Mouse (Mus musculus) left cerebral cortex, postnatal 25 days (tissue): Measurements from ENCODE around the gene Rnf166. TPM values are rescaled to one million over a fixed set of nuclear protein-coding genes. Genes with fewer than 3 reads are reported as not detected.

ENCODE experiments used
- DNase-seq, 2 experiments: peaks; one replicate each; pipeline ENCODE4 v3.0.0; 2022; ENCODE audit warnings: low spot score in 2 of 2, mixed read lengths in 1 of 2
- intact Hi-C: fragments of 180-260 bp; cut with DNase I; formaldehyde crosslinking; loops from one replicate; pipeline ENCODE4 v1.15.1; 2025
- total RNA-seq, 2 experiments: library from RNA; stranded (reverse); gene quantifications; 2 replicates each; pipeline ENCODE4 v1.2.3; 2021

Rnf166 gene
- total RNA-seq, 2 experiments from 2014 or later = 33.7 to 41.6 TPM

DNA sequence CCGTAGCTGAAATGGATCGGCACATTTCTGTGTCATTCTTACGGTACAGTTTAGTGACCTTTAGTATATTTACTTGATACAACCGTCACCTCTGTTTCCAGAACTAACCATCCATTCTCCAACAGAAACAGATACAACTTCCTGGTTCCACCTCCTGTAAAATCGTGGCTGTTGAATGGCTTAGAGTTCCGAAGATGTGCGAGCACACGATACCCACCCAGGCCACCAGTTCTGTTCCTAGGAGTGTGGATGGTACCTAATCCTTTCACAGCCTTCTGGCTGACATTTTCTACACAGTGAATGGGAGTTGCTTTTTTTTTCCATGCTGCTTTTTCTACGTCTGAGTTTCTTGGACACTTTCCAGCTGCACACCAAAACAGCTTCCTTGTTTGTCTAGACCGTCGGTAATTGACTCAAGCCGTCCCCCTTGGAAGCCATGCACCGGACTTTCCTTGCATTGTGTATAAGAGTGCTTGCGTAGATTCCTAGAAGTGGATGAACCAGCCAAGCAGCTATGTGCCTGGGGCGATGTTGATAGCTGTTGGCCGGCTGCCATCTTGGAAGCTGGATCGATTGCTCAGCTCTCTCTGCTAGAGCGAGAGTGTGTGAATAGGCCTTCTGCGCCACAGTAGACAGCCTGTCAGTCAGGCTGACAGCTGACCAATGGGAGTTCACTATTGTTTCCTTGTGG is 31.7 kb downstream of the Rnf166 start:
- intact Hi-C loops = loop anchor here (5.0 to 10.0 kb wide), 2 partner anchors 108 to 159 kb away; partner anchors contain the start of genes Piezo1 and Zfpm1
- DNase-seq = peak; percentile 81 to 87

DNA sequence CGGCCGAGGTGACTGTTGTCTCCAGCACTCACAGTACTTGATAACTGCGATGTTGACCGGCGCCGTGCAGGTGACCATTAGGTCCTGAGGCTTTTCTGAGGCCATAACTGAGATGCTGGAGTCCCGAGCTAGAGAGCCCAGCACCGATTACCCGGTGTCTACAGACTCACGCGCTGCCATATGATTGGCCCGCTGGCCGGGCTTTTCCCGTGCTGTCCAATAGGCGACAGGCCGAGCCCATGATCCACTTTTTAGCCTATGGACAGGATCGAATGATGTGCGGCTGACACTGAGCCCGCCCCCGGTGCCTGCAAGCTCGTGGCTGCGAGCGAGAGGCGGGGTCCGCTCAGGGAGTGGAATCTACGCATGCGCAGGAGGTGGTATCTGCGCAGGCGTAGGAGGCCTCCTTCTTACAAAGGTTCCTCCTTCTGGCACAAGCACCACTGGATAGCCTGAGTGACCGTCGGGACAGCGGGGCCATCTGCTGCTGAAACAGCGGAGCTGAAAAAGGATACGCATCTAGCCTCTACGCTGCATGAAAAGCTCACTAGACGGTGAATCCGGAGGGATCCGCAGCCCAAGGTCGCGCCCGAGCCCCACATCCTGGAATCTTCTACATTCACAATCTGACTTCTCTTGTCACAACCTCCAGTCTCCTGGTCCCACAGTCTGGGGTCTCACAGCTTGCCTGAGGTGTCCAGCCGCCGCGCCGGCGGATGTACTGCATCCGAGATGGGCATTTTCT is 32.4 kb downstream of the Rnf166 start, which contains the start of gene Mvd:
Mvd (minus strand) TSS at position 161 of the 745 bp plus-strand sequence.
- intact Hi-C loops = loop anchor here (2.0 to 10.0 kb wide), 3 partner anchors 33 to 159 kb away; partner anchors contain the start of genes Ctu2, Piezo1, Rnf166 and Zfpm1
- DNase-seq = peak; percentile 100

DNA sequence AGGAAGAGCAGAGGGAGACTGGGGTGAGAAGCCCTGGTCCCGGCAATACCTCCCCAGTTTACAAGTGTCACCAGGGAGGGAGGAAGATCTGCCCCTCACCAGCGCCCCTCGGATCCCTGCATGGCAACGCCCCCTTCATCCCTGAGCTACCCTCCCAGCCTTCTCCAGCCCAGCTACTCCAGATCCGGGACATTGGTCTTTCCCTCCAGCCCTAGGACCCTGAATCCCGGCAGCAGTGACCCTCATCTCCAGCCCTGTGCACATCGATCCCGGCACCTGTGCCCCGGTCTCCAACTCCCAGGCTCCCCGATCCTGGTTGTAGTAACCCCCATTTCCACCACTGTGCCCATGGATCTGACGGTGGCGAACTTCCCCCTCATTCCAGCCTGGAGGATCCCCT is 33.1 kb downstream of the Rnf166 start:
- intact Hi-C loops = loop anchor here (2.0 to 10.0 kb wide), 3 partner anchors 34 to 158 kb away; partner anchors contain the start of genes Ctu2, Piezo1, Rnf166 and Zfpm1
- DNase-seq = no peak

DNA sequence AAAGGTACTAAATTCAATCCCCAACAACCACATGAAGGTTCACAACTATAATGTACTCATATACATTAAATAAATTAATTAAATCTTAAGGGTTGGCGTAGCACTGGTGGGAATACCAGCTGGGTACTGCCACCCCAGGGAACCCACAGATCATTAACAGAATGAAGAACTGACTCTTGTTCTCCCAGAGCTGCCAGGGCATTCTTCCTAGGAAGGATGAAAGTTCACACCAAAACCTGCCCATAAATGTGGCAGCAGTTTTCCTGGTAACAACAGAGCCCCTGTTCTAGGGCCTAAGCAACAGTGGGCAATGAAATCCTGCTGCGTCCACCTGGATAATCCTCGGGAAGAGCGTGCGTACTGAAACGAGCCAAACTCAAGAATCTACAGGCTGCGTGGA is 33.5 kb downstream of the Rnf166 start:
- DNase-seq = no peak
- intact Hi-C loops = loop anchor here (2.0 to 10.0 kb wide), 3 partner anchors 34 to 158 kb away; partner anchors contain the start of genes Ctu2, Piezo1, Rnf166 and Zfpm1

DNA sequence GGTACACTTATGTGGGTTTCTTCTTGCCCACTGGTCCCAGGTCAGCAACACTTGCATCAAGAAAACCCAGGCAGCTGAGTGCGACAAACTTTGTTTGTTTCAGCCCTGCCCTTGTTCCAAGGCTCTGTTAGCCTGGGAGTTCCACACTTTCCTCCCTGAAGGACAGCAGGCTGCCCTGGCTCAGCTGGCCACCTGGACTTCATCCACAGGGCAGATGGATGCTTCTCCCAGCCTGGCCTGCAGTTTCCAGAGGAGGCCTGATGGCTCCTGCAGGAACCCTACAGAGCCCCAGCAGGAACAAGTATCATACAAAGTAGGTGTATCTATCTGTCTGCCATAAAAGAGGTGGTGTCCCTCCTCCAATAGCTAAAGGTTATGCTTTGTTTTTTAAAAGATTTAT is 34.5 kb downstream of the Rnf166 start:
- intact Hi-C loops = loop anchor here (5.0 to 10.0 kb wide), 2 partner anchors 111 to 157 kb away; partner anchors contain the start of genes Piezo1 and Zfpm1

DNA sequence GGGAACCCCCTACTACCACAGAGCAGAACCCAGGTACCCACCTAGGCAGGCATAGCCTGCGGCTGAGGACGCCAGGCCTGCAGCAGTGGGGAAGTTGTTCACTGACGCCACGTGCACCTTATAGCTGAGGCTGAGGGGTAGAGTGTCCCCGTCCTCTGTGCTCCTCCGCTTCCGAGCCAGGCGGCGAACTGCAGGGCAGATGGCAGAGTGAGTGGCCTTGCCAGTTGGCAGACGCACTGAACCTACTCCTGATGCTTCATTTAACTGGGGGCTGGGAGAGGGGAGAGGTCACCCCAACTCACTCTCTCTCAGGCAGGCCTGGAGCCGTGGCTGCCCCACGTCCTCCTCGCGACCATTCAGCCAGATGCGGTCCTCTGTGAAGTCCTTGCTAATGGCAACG is 36.5 kb downstream of the Rnf166 start:
- intact Hi-C loops = no loop called here
- no peak for DNase-seq

More for the DNA sequence above, 34.5 kb downstream of the Rnf166 start:
- no peak for DNase-seq

DNA sequence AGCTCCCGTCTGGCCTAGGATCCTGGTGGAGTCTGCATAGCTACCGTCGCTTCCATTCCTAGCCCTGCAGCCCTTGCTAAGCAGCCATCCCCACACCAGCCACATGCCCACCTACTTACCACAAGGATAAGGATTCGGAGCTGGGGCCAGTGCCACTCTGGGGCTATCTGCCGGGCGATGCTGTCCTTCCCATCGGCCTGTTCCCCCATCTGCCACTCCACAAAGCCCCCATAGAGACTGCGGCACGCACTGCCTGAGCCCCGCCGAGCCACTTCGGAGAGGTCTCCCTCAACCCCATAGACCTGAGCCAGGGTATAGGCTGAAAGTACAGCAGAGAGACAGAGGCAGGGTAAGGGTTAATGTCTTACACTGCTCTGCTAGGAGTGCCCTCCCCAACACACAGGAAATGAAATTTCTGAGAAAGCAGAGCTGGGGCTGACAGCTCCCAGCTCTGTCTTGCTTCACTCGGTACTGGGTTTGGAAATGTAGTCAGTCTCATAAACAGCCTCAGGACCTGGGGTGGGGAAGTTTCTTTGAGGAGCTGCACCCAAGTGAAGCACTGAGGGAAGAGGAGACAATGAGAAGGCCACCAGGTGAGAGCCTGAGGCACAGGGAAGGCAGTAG is 38.0 kb downstream of the Rnf166 start:
- intact Hi-C loops = no loop called here
- DNase-seq = no peak

DNA sequence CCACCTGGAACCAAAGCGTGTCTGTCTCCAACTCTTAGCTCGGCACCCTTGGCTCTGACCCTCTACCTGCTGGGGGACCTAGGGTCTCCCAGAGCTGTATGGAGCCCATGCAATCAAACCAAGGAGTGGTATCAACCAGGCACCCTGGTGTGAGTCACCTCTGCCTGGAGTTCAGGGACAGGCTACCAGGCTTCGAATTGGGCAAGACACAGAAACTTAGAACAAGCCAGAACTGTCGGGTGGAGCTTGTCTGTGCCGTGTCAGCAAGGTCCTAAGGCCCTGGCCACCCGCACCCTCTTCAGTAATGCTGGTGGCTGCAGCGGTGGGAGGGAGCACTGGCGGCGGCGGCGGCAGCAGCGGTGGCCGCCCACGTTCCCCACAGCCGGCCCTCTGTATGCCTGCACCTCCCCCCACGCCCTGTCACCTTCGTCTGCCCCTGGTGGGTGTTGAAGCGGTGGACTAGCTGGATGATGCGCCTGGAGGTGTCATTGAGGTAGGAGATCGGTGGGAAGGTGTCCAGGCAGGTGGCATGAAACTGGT is 39.2 kb downstream of the Rnf166 start:
- no peak for DNase-seq
- intact Hi-C loops = no loop called here

DNA sequence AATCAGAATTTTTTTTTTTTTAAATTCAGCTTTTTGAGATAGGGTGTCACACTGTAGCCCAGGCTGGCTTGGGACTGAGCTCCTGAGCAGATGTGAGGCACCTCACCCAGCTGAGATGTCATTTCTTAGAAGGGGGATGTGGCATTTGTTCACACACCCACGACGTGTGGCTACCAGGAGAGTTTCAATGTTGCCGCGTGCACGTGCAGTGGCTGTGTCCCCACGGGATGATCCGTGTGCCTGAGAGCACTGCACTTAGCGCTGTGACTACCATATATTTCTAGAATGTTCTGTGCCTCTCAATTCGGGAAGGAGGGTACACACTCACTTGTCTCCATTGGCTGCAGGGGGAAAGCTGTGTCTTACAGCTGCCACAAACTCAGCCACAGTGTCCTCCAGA is 39.7 kb downstream of the Rnf166 start:
- DNase-seq = no peak
- intact Hi-C loops = no loop called here

DNA sequence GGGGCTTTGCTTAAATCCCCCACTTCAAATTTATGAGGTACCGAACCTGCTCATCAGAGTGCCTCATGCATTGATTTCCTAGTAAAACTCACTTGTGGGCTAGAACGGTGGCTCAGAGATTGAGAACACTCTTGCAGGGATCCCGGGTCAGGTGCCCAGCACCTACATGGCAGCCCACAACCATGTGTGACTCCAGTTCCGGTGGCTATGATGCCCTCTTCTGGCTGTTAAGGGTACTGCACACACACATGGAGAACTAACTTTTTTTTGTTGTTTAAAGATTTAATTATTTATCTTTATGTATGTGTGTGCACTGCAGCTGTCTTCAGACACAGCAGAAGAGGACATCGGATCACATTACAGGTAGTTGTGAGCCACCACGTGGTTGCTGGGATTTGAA is 40.5 kb downstream of the Rnf166 start:
- no peak for DNase-seq
- intact Hi-C loops = no loop called here

DNA sequence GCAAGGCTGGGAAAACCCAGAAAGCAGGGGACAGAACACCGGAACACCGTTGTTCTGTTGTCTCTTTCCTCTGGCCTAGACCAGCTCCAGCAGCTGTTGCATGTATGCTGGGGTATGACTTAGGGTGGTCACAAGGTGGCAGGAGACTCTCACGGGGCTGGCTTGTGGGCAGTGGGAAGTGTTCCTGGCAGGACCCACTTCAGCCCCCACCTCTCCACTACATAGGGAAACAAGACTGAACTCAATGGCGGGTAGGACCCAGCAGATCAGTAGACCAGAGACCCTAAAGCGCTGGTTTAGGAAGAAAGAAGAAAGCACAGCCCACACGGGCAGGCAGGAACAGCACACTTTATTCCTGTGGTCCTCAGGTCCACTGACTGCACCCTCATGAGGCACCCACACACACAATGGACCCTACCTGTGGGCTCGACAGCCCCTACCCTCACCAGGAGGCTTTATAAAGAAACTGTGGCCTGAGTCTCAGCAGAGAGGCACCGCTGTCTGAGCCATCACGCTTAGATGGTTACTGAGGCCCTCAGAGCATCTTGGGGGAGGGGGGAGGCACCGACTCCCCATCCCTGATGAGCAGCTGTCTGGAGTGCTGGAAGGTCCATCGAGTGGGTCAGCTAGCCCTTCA is 42.5 kb downstream of the Rnf166 start:
- intact Hi-C loops = no loop called here
- no peak for DNase-seq

DNA sequence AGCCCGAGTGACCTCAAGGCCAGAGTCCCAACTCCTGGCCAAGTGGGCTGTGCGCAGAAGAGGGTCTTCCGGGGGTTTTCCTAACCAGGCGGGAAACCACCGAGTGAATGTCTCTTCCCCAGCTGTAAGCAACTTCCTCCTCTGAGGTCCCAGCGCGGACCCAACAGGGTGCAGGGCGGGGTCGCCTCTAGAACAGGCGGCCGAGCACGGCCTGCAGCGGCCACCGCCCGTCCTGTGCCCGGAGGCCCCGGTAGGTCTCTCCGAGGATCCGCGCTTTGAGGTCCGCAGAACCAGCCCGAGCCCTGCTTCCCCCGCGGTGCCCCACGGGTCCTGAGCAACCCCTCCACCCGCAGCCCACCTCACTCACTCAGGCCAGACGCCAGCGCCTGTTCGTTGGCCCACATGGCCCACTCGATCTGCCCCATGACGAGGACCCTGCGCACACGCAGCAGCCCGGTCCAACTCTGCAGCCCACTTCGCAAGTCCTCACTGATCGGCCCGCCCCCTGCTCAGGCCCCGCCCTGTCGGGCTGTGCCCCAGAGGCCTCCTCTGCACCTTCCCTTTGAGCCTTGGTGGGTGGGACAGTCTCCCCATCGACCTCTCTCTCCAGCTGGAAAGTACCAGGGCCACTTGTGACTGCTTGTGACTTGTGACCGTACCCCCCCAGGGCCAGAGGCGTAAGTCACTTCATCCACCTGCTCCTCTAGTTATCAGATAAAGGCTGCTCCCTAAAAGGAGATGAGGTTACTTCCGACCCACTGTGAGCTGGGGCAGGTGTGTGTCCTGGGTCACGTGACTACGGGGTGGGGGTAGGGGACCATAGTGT is 43.2 kb downstream of the Rnf166 start, which contains the start of gene Cyba:
Cyba (minus strand) TSS at position 488 of the 826 bp plus-strand sequence.
- intact Hi-C loops = no loop called here
- DNase-seq = no peak

DNA sequence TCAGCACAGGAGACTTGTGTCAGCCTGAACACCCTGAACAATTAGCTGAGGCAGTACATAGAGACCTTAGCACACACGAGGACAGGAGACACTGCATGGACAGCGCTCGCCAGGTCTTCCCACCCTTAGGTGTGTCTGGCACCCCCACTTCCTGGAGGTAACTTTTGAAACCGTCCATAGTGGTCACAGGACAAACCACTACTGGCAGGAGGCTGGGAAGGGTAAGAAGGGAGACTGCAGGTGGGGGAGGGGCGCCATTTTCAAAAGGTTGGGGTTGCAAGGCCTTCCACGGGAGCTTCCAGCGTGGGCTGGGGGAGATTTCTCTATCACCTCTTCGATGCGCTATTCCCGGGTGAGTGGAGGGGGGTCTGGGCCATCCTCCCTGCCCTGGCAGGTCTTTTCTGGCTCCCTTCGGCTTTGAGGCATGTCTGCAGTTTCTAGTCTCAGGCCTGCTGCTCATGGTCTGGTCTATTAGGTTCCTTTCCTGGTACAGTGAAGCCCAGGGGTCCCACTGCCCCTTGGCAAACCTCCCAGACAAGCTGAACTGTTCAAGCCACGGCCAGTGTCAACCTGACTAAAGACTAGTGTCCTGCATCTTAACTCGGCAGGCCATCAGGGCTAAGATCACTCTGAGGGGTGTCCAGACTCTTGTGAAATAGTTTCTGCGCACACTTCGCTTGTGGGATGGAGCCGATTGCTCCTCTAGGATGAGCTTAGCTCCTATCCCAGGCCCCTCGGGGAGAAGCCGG is 44.0 kb downstream of the Rnf166 start:
- intact Hi-C loops = no loop called here
- DNase-seq = no peak

DNA sequence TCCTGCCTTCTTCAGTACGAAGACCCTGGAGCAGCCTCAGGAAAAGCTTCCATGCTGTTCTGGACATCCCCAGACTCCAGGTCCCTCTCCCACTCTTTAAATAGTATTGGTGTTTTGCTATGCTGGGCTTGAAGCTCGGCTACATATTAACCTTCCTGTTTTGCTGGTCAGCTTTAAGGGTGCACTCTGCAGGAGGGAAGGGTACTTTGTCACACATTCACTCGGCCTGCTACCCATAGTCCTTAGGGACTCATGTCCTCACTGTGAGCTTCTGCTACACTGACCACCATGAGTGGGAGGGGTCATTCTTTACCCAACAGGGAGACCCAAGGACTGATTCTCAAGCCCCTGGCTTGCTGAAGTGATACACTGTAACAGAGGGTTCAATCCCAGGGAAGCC is 45.2 kb downstream of the Rnf166 start:
- intact Hi-C loops = no loop called here
- DNase-seq = no peak

DNA sequence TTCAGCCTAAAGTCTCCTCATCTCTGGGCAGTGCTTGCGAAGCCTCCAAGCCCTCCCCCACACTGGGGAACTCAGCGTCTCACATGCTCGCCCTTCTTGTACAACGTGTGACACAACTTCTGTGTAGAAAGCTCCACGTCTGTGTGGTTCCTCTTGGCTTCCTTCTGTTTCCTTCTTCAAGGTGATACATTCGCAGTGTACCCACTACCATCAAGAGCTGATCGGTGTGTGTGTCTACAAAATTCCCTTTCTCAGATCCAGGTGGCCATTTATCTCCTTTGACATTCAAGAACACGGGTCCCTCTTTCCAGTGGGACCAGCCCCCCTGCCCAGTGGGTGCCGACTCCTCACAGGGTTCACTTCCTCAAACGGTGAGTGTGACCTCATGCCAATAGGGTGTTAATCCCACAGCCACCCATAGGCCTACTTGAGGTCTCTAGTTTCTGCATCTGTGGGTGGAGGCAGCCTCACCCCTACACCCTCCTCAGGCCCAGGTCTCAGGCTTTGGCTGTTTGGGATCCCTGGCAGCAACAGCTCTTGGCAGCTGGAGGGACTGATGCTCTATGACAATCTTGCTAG is 45.7 kb downstream of the Rnf166 start:
- DNase-seq = no peak
- intact Hi-C loops = no loop called here

DNA sequence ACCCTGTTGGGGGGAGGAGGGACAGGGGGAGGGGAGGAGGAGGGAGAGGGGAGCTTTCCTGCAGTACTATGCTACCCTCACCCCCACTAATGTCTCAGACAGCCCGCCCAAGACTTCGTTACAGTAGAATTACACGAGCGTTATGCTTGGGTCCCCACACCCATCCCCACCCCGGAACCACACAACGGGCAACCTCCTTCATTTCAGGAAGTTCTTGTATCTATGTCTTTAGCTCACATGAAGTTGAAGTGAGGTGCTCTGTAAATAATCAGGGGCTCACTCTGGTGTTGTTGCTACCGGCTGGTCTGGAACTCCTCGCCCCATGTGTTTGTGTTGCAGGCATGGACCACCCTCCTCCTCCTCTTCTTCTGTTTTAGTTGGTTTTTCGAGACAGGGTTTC is 47.7 kb downstream of the Rnf166 start:
- DNase-seq = no peak
- intact Hi-C loops = no loop called here

DNA sequence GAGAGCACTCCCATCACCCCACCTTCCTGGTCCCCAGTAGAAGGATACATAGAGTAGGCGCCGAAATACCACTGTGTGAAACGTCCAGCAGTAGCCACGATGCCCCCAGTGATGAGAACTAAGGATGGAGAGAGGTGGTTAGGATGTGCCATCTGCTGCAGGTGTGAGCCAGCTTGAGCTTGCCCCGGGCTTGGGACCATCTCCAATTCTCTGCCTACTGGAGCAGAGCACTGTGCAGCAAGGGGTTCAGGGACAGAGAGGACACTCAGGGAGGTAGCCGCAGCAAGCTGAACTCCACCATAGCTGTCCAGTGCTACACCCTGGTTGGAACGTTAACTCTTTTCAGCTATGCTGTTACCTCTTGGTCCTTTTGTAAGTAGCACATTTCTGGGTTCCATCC is 48.3 kb downstream of the Rnf166 start:
- intact Hi-C loops = no loop called here

DNA sequence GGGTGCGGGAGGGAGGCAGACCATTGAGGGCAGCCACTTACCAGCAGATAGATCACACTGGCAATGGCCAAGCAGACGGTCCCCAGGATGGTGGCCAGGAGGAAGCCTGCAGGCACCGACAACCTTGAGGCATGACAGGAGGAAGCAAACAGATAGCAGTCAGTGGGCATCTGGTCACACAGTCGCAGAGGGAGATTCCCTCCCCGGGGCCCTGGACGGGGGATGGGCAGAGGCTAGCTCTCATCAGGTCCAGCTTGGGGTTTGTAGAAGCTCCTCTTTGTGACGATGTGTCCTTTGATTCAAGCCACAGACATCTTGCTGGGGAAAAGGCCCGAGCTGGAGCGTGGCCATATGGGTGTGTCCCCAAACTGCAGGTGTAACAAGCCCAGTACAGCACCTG is 49.7 kb downstream of the Rnf166 start:
- DNase-seq = no peak
- intact Hi-C loops = no loop called here

More for the DNA sequence above, 48.3 kb downstream of the Rnf166 start:
- DNase-seq = no peak
